Mouse (Mus musculus): ENCODE results near the gene Rps6kb2. TPM values are rescaled to one million over a fixed set of nuclear protein-coding genes. Genes with fewer than 3 reads are reported as not detected.

Gene Rps6kb2
- polyA plus RNA-seq, 1 experiment: 93.6 TPM

- H3K4me1 ChIP-seq (ENCODE audit: control insufficient read depth, insufficient read depth, low read length): peaks cover 44% of the 10 kb centered on the region
- no peak overlapping the region for H3K4me3 ChIP-seq (replicated peaks; ENCODE audit: insufficient read depth, low read depth, low read length)
- no peak overlapping the region for H3K27ac ChIP-seq (ENCODE audit: insufficient read depth, low read length)
- 90% methylated on average over 5 of the region's 5 CpGs for WGBS
- no peaks in the 10 kb centered on the region for H3K27me3 ChIP-seq (ENCODE audit: control insufficient read depth, insufficient read depth, low read length)
- TF ChIP-seq CTCF (IDR thresholded peaks at IDR 0.05; ENCODE audit: borderline replicate concordance, insufficient read depth, low read depth, low read length) (no peak), POLR2A (IDR thresholded peaks at IDR 0.05; ENCODE audit: borderline replicate concordance, insufficient read depth, low read length) (no peak)
- peak in 1 of 2 experiments; percentile 10 for DNase-seq
Measured at GRCm38 (mm10) chr19:4151898-4152297, 11.3 kb downstream of the Rps6kb2 start.

- Histone ChIP-seq H3K27me3 (ENCODE audit: control insufficient read depth, insufficient read depth, low read length) (no peaks in the 10 kb centered on the region), H3K4me1 (ENCODE audit: control insufficient read depth, insufficient read depth, low read length) (peaks cover 47% of the 10 kb centered on the region), H3K4me3 (replicated peaks; ENCODE audit: insufficient read depth, low read depth, low read length) (no peak overlapping the region), H3K27ac (ENCODE audit: insufficient read depth, low read length) (no peak overlapping the region)
- 63% methylated on average over 5 of the region's 5 CpGs for WGBS
- DNase-seq: peak in 1 of 2 experiments; percentile 21
- TF ChIP-seq POLR2A (IDR thresholded peaks at IDR 0.05; ENCODE audit: borderline replicate concordance, insufficient read depth, low read length): no peak
- TF ChIP-seq CTCF (IDR thresholded peaks at IDR 0.05; ENCODE audit: borderline replicate concordance, insufficient read depth, low read depth, low read length): no peak
Measured at GRCm38 (mm10) chr19:4151488-4151860, 11.7 kb downstream of the Rps6kb2 start.

GRCm38 (mm10) chr19:4150567-4151487 is 12.3 kb downstream of the Rps6kb2 start:
- Histone ChIP-seq H3K27ac (ENCODE audit: insufficient read depth, low read length) (no peak overlapping the region), H3K4me1 (ENCODE audit: control insufficient read depth, insufficient read depth, low read length) (peaks cover 47% of the 10 kb centered on the region), H3K27me3 (ENCODE audit: control insufficient read depth, insufficient read depth, low read length) (no peaks in the 10 kb centered on the region), H3K4me3 (replicated peaks; ENCODE audit: insufficient read depth, low read depth, low read length) (no peak overlapping the region)
- peak in 1 of 2 experiments; percentile 10 for DNase-seq
- TF ChIP-seq POLR2A (IDR thresholded peaks at IDR 0.05; ENCODE audit: borderline replicate concordance, insufficient read depth, low read length) (no peak), CTCF (IDR thresholded peaks at IDR 0.05; ENCODE audit: borderline replicate concordance, insufficient read depth, low read depth, low read length) (no peak)
- 81% methylated on average over 22 of the region's 22 CpGs for WGBS

GRCm38 (mm10) chr19:4149764-4150461 is 13.2 kb downstream of the Rps6kb2 start:
- no peak overlapping the region for H3K27ac ChIP-seq (ENCODE audit: insufficient read depth, low read length)
- no peaks in the 10 kb centered on the region for H3K27me3 ChIP-seq (ENCODE audit: control insufficient read depth, insufficient read depth, low read length)
- 93% methylated on average over 17 of the region's 17 CpGs for WGBS
- peak in 1 of 2 experiments; percentile 13 for DNase-seq
- H3K4me1 ChIP-seq (ENCODE audit: control insufficient read depth, insufficient read depth, low read length): peaks cover 47% of the 10 kb centered on the region
- TF ChIP-seq POLR2A (IDR thresholded peaks at IDR 0.05; ENCODE audit: borderline replicate concordance, insufficient read depth, low read length) (no peak), CTCF (IDR thresholded peaks at IDR 0.05; ENCODE audit: borderline replicate concordance, insufficient read depth, low read depth, low read length) (no peak)
- no peak overlapping the region for H3K4me3 ChIP-seq (replicated peaks; ENCODE audit: insufficient read depth, low read depth, low read length)

- TF ChIP-seq POLR2A (IDR thresholded peaks at IDR 0.05; ENCODE audit: borderline replicate concordance, insufficient read depth, low read length) (no peak), CTCF (IDR thresholded peaks at IDR 0.05; ENCODE audit: borderline replicate concordance, insufficient read depth, low read depth, low read length) (no peak)
- Histone ChIP-seq H3K27me3 (ENCODE audit: control insufficient read depth, insufficient read depth, low read length) (no peaks in the 10 kb centered on the region), H3K4me3 (replicated peaks; ENCODE audit: insufficient read depth, low read depth, low read length) (peak overlapping the region; percentile 85), H3K4me1 (ENCODE audit: control insufficient read depth, insufficient read depth, low read length) (peaks cover 47% of the 10 kb centered on the region), H3K27ac (ENCODE audit: insufficient read depth, low read length) (no peak overlapping the region)
- DNase-seq: peak in 1 of 2 experiments; percentile 11
- whole genome bisulfite sequencing: 86% methylated on average over 11 of the region's 11 CpGs
Measured at GRCm38 (mm10) chr19:4149283-4149682, 13.9 kb downstream of the Rps6kb2 start.

GRCm38 (mm10) chr19:4148819-4149218 is 14.3 kb downstream of the Rps6kb2 start:
- H3K27ac ChIP-seq (ENCODE audit: insufficient read depth, low read length): peak overlapping the region; percentile 48; the same call in 1 of the 2 replicates
- no peak for DNase-seq
- H3K4me1 ChIP-seq (ENCODE audit: control insufficient read depth, insufficient read depth, low read length): peaks cover 45% of the 10 kb centered on the region
- H3K27me3 ChIP-seq (ENCODE audit: control insufficient read depth, insufficient read depth, low read length): no peaks in the 10 kb centered on the region
- WGBS: 2% methylated on average over 8 of the region's 8 CpGs
- peak overlapping the region; percentile 85 for H3K4me3 ChIP-seq (replicated peaks; ENCODE audit: insufficient read depth, low read depth, low read length)
- TF ChIP-seq CTCF (IDR thresholded peaks at IDR 0.05; ENCODE audit: borderline replicate concordance, insufficient read depth, low read depth, low read length) (no peak), POLR2A (IDR thresholded peaks at IDR 0.05; ENCODE audit: borderline replicate concordance, insufficient read depth, low read length) (no peak)

- DNase-seq: peak; percentile 95 to 96
- WGBS: under 1% methylated on average over 33 of the region's 33 CpGs
- Histone ChIP-seq H3K27ac (ENCODE audit: insufficient read depth, low read length) (peak within 1 kb of the TSS; percentile 52; the same call in 1 of the 2 replicates), H3K27me3 (ENCODE audit: control insufficient read depth, insufficient read depth, low read length) (no peaks in the 10 kb centered on the region), H3K4me3 (replicated peaks; ENCODE audit: insufficient read depth, low read depth, low read length) (peak within 1 kb of the TSS; percentile 85), H3K4me1 (ENCODE audit: control insufficient read depth, insufficient read depth, low read length) (peaks cover 41% of the 10 kb centered on the region)
- TF ChIP-seq CTCF (IDR thresholded peaks at IDR 0.05; ENCODE audit: borderline replicate concordance, insufficient read depth, low read depth, low read length): no peak
- peak; percentile 62; the same call in 1 of the 2 replicates for TF ChIP-seq POLR2A (IDR thresholded peaks at IDR 0.05; ENCODE audit: borderline replicate concordance, insufficient read depth, low read length)
Measured at GRCm38 (mm10) chr19:4148491-4148806, 14.7 kb downstream of the Rps6kb2 start, which contains the start of gene Coro1b. Coro1b (plus strand) TSS chr19:4148619.

All from cerebellum, adult 2 months (tissue).